Mouse (Mus musculus): ENCODE results near the gene Haus4. TPM values are rescaled to one million over a fixed set of nuclear protein-coding genes. Genes with fewer than 3 reads are reported as not detected.

Gene Haus4
- total RNA-seq, 1 experiment = 24.5 TPM

- peaks cover 0 to 13% of the 10 kb centered on the region in 2 experiments; a peak in 2 of 4 replicates for H3K4me1 ChIP-seq (ENCODE audit: control insufficient read depth in 2 of 2, insufficient read depth in 2 of 2, low read length in 2 of 2, poor library complexity in 1 of 2)
- in situ Hi-C loops (cut with MboI; ENCODE audit: low sequenced_read_pairs in 2 of 2, unreplicated experiment in 2 of 2) = no loop called here
- DNase-seq (ENCODE audit: low read depth, low spot score) = no peak
- H3K9me3 ChIP-seq (ENCODE audit: control insufficient read depth, insufficient read depth, low read depth, low read length) = no peaks in the 10 kb centered on the region
- no peak for TF ChIP-seq HCFC1 (IDR thresholded peaks at IDR 0.05; ENCODE audit: borderline replicate concordance, insufficient read depth, low read length)
- no peak for TF ChIP-seq CHD2 (IDR thresholded peaks at IDR 0.05; ENCODE audit: low read depth, low read length)
- H3K4me3 ChIP-seq (ENCODE audit: insufficient read depth in 1 of 2, low read depth in 1 of 2, low read length in 2 of 2, poor library complexity in 1 of 2, severe bottlenecking in 1 of 2) = no peak overlapping the region
- H3K36me3 ChIP-seq (ENCODE audit: control insufficient read depth, insufficient read depth, low read length, poor library complexity, severe bottlenecking) = peaks cover 16% of the 10 kb centered on the region
- H3K27ac ChIP-seq (ENCODE audit: insufficient read depth, low read depth, low read length, poor library complexity, severe bottlenecking) = no peak overlapping the region
- no peak overlapping the region for H3K9ac ChIP-seq (ENCODE audit: insufficient read depth, low read depth, low read length, poor library complexity, severe bottlenecking)
Measured at GRCm38 (mm10) chr14:54579638-54580037, 25.2 kb upstream of the Haus4 start.

- no peak for TF ChIP-seq CHD2 (IDR thresholded peaks at IDR 0.05; ENCODE audit: low read depth, low read length)
- TF ChIP-seq ZC3H11A (IDR thresholded peaks at IDR 0.05; ENCODE audit: borderline replicate concordance, low read depth, low read length) = no peak
- no peak for TF ChIP-seq ZNF384 (IDR thresholded peaks at IDR 0.05; ENCODE audit: low read depth, low read length)
- TF ChIP-seq HCFC1 (IDR thresholded peaks at IDR 0.05; ENCODE audit: borderline replicate concordance, insufficient read depth, low read length) = no peak
- no peak for TF ChIP-seq MAFK (IDR thresholded peaks at IDR 0.05; ENCODE audit: insufficient read depth, low read depth, low read length)
- peak overlapping the region; percentile 85 to 89 for H3K4me3 ChIP-seq (ENCODE audit: insufficient read depth in 1 of 2, low read depth in 1 of 2, low read length in 2 of 2, poor library complexity in 1 of 2, severe bottlenecking in 1 of 2)
- no peaks in the 10 kb centered on the region for H3K9me3 ChIP-seq (ENCODE audit: control insufficient read depth, insufficient read depth, low read depth, low read length)
- H3K36me3 ChIP-seq (ENCODE audit: control insufficient read depth, insufficient read depth, low read length, poor library complexity, severe bottlenecking) = peaks cover 28% of the 10 kb centered on the region
- H3K27ac ChIP-seq (ENCODE audit: insufficient read depth, low read depth, low read length, poor library complexity, severe bottlenecking) = peak overlapping the region; percentile 94
- H3K4me1 ChIP-seq (ENCODE audit: control insufficient read depth in 2 of 2, insufficient read depth in 2 of 2, low read length in 2 of 2, poor library complexity in 1 of 2) = peaks cover 0 to 10% of the 10 kb centered on the region in 2 experiments; a peak in 2 of 4 replicates
- peak overlapping the region; percentile 67 for H3K9ac ChIP-seq (ENCODE audit: insufficient read depth, low read depth, low read length, poor library complexity, severe bottlenecking)
- DNase-seq (ENCODE audit: low read depth, low spot score) = no peak
- in situ Hi-C loops (cut with MboI; ENCODE audit: low sequenced_read_pairs in 2 of 2, unreplicated experiment in 2 of 2) = no loop called here
Measured at GRCm38 (mm10) chr14:54578063-54578462, 23.6 kb upstream of the Haus4 start.

GRCm38 (mm10) chr14:54577089-54577982 is 22.9 kb upstream of the Haus4 start, which contains the start of gene Ajuba:
Gene Ajuba (minus strand): TSS chr14:54577558.
- TF ChIP-seq ZNF384 (IDR thresholded peaks at IDR 0.05; ENCODE audit: low read depth, low read length) = no peak
- TF ChIP-seq CHD2 (IDR thresholded peaks at IDR 0.05; ENCODE audit: low read depth, low read length) = peak; percentile 90
- DNase-seq (ENCODE audit: low read depth, low spot score) = peak; percentile 90
- peak within 1 kb of the TSS; percentile 96 for H3K9ac ChIP-seq (ENCODE audit: insufficient read depth, low read depth, low read length, poor library complexity, severe bottlenecking)
- peak within 1 kb of the TSS; percentile 85 to 89 for H3K4me3 ChIP-seq (ENCODE audit: insufficient read depth in 1 of 2, low read depth in 1 of 2, low read length in 2 of 2, poor library complexity in 1 of 2, severe bottlenecking in 1 of 2)
- no peaks in the 10 kb centered on the region for H3K9me3 ChIP-seq (ENCODE audit: control insufficient read depth, insufficient read depth, low read depth, low read length)
- peak within 1 kb of the TSS; percentile 94 for H3K27ac ChIP-seq (ENCODE audit: insufficient read depth, low read depth, low read length, poor library complexity, severe bottlenecking)
- H3K36me3 ChIP-seq (ENCODE audit: control insufficient read depth, insufficient read depth, low read length, poor library complexity, severe bottlenecking) = peaks cover 33% of the 10 kb centered on the region
- in situ Hi-C loops (cut with MboI; ENCODE audit: low sequenced_read_pairs in 2 of 2, unreplicated experiment in 2 of 2) = no loop called here
- H3K4me1 ChIP-seq (ENCODE audit: control insufficient read depth in 2 of 2, insufficient read depth in 2 of 2, low read length in 2 of 2, poor library complexity in 1 of 2) = peaks cover under 1 to 8% of the 10 kb centered on the region in 2 experiments; a peak in 3 of 4 replicates

- peaks cover 42% of the 10 kb centered on the region for H3K36me3 ChIP-seq (ENCODE audit: control insufficient read depth, insufficient read depth, low read length, poor library complexity, severe bottlenecking)
- TF ChIP-seq HCFC1 (IDR thresholded peaks at IDR 0.05; ENCODE audit: borderline replicate concordance, insufficient read depth, low read length) (no peak), MAFK (IDR thresholded peaks at IDR 0.05; ENCODE audit: insufficient read depth, low read depth, low read length) (no peak), ZC3H11A (IDR thresholded peaks at IDR 0.05; ENCODE audit: borderline replicate concordance, low read depth, low read length) (no peak)
- peak overlapping the region; percentile 94 for H3K27ac ChIP-seq (ENCODE audit: insufficient read depth, low read depth, low read length, poor library complexity, severe bottlenecking)
- peak overlapping the region; percentile 85 to 89 for H3K4me3 ChIP-seq (ENCODE audit: insufficient read depth in 1 of 2, low read depth in 1 of 2, low read length in 2 of 2, poor library complexity in 1 of 2, severe bottlenecking in 1 of 2)
- peak overlapping the region; percentile 96 for H3K9ac ChIP-seq (ENCODE audit: insufficient read depth, low read depth, low read length, poor library complexity, severe bottlenecking)
- H3K4me1 ChIP-seq (ENCODE audit: control insufficient read depth in 2 of 2, insufficient read depth in 2 of 2, low read length in 2 of 2, poor library complexity in 1 of 2) = peaks cover 5 to 12% of the 10 kb centered on the region in 2 experiments
- DNase-seq (ENCODE audit: low read depth, low spot score) = no peak
- no peaks in the 10 kb centered on the region for H3K9me3 ChIP-seq (ENCODE audit: control insufficient read depth, insufficient read depth, low read depth, low read length)
- in situ Hi-C loops (cut with MboI; ENCODE audit: low sequenced_read_pairs in 2 of 2, unreplicated experiment in 2 of 2) = no loop called here
Measured at GRCm38 (mm10) chr14:54576241-54577088, 22.0 kb upstream of the Haus4 start.

Measured in ES-E14 (cell line).